ENCODE assay signal across 21 mouse cellular contexts in genomic region chr7:141344787-141345186, GRCm38 (mm10). TPM values are rescaled to one million over a fixed set of nuclear protein-coding genes. Genes with fewer than 3 reads are reported as not detected.
A peak's percentile ranks its signal among the peaks of the same experiment; 100 is the strongest.
DNase-seq lines count a peak whose midpoint lies in the region; ATAC-seq and TF ChIP-seq lines count a peak whose summit lies in the region.
"Had no signal": no experiment of that assay in that cellular context is flagged by ENCODE, and none has a peak within 500 bp of the region (broad histone marks: within the 10 kb centered on the region; RNA-seq: fewer than 3 reads in every experiment).

No protein-coding gene starts in this region.

- H3K4me3 ChIP-seq in CH12.LX (replicated peaks in 1 of 3; ENCODE audit: low read depth in 2 of 3, low read length in 2 of 3, poor library complexity in 1 of 3), result no peak overlapping the region
- no peak overlapping the region for H3K4me3 ChIP-seq in midbrain, embryonic 14.5 days (replicated peaks; ENCODE audit: low read depth, low read length)
- H3K4me3 ChIP-seq: embryonic facial prominence, embryonic 13.5 days; forebrain, embryonic 12.5 days; heart, embryonic 10.5 days; hindbrain, embryonic 13.5 days had no signal

- peaks cover 0 to 5% of the 10 kb centered on the region in 2 experiments; a peak in 1 of 4 replicates for H3K4me1 ChIP-seq in CH12.LX (ENCODE audit: control insufficient read depth in 1 of 2, insufficient read depth in 2 of 2)
- no peaks in the 10 kb centered on the region for H3K4me1 ChIP-seq in midbrain, embryonic 14.5 days (ENCODE audit: control insufficient read depth, insufficient read depth, low read length)
- H3K4me1 ChIP-seq: forebrain, embryonic 12.5 days; hindbrain, embryonic 13.5 days had no signal

- in situ Hi-C loops in CH12.LX (cut with MboI; ENCODE audit: low pct_ligation_motif_present, low pct_unique_long_range_greater_than_20kb, low sequenced_read_pairs), result no loop called here

- TF ChIP-seq EP300 in CH12.LX (IDR thresholded peaks at IDR 0.05; ENCODE audit: low read length), result peak; percentile 28; the same call in 1 of the 2 replicates

- TF ChIP-seq CTCF in CH12.LX (conservative IDR thresholded peaks at IDR 0.05 in 1 of 2, IDR thresholded peaks at IDR 0.05 in 1 of 2; ENCODE audit: low read depth in 2 of 2, low read length in 2 of 2), result no peak

- WGBS in midbrain, embryonic 14.5 days, result 94% methylated on average over 5 of the region's 5 CpGs

- TF ChIP-seq RAD21 in CH12.LX (IDR thresholded peaks at IDR 0.05; ENCODE audit: low read depth, low read length), result no peak

- dilution Hi-C loops in CH12.LX (cut with MboI; ENCODE audit: extremely low pct_ligation_motif_present, extremely low pct_unique_long_range_greater_than_20kb, low sequenced_read_pairs), result no loop called here

- H3K9me3 ChIP-seq in CH12.LX (replicated peaks; ENCODE audit: low read length), result no peaks in the 10 kb centered on the region
- no peaks in the 10 kb centered on the region for H3K9me3 ChIP-seq in midbrain, embryonic 14.5 days (ENCODE audit: control insufficient read depth, low read length)
- H3K9me3 ChIP-seq: embryonic facial prominence, embryonic 13.5 days; forebrain, embryonic 12.5 days; heart, embryonic 10.5 days; hindbrain, embryonic 13.5 days had no signal

- H3K4me2 ChIP-seq in CH12.LX (ENCODE audit: insufficient read depth, low read depth, poor library complexity, severe bottlenecking), result no peak overlapping the region
- H3K4me2 ChIP-seq in midbrain, embryonic 14.5 days (ENCODE audit: low read length), result no peak overlapping the region
- H3K4me2 ChIP-seq: embryonic facial prominence, embryonic 13.5 days; forebrain, embryonic 12.5 days; hindbrain, embryonic 13.5 days had no signal

- no peak for ATAC-seq in midbrain, embryonic 14.5 days (ENCODE audit: low FRiP score, low TSS enrichment)
- ATAC-seq: forebrain, embryonic 16.5 days; hindbrain, postnatal 0 days had no signal

- no peaks in the 10 kb centered on the region for H3K36me3 ChIP-seq in CH12.LX (replicated peaks in 1 of 2; ENCODE audit: control insufficient read depth in 1 of 2, insufficient read depth in 1 of 2, low read length in 1 of 2)
- H3K36me3 ChIP-seq in midbrain, embryonic 14.5 days (ENCODE audit: control insufficient read depth, insufficient read depth, low read length), result no peaks in the 10 kb centered on the region
- H3K36me3 ChIP-seq: embryonic facial prominence, embryonic 13.5 days; forebrain, embryonic 12.5 days; heart, embryonic 10.5 days; hindbrain, embryonic 13.5 days had no signal

- no peak for TF ChIP-seq POLR2A in CH12.LX (IDR thresholded peaks at IDR 0.05; ENCODE audit: low read depth, low read length)

- peaks cover 3% of the 10 kb centered on the region for H3K27me3 ChIP-seq in CH12.LX (replicated peaks)
- H3K27me3 ChIP-seq in midbrain, embryonic 14.5 days (ENCODE audit: control insufficient read depth, insufficient read depth, low read length), result no peaks in the 10 kb centered on the region
- H3K27me3 ChIP-seq: embryonic facial prominence, embryonic 13.5 days had no signal

- H3K9ac ChIP-seq in CH12.LX (ENCODE audit: insufficient read depth, low read depth), result no peak overlapping the region
- no peak overlapping the region for H3K9ac ChIP-seq in midbrain, embryonic 14.5 days (replicated peaks; ENCODE audit: low read length)
- H3K9ac ChIP-seq: embryonic facial prominence, embryonic 13.5 days; forebrain, embryonic 12.5 days; hindbrain, embryonic 13.5 days had no signal

- no peaks in the 10 kb centered on the region for H3K79me2 ChIP-seq in CH12.LX (replicated peaks; ENCODE audit: control insufficient read depth, extremely low read depth, insufficient read depth, poor library complexity, severe bottlenecking)

- DNase-seq in CD4-positive helper T cell, adult 2 months (ENCODE audit: low read depth, low spot score), result peak; percentile 78
- DNase-seq in CH12.LX (ENCODE audit: extremely low read depth), result no peak
- DNase-seq in induced T-regulatory cell, adult 2 months (ENCODE audit: low read depth), result peak; percentile 79
- no peak for DNase-seq in thymus, postnatal 25 days
- DNase-seq in urinary bladder, postnatal 36 days (ENCODE audit: low spot score in 2 of 2), result no peak
- no peak for DNase-seq in midbrain, embryonic 14.5 days
- DNase-seq: adrenal gland, postnatal 10 days; cerebellum, adult 11 months; cerebellum, adult 8-10 months; cerebellum, postnatal 25 days; gastrocnemius, postnatal 10 days; heart, adult 18-20 months; heart, postnatal 10 days had no signal

- no peak overlapping the region for H3K27ac ChIP-seq in CH12.LX (ENCODE audit: insufficient read depth, low read depth)
- no peak overlapping the region for H3K27ac ChIP-seq in midbrain, embryonic 14.5 days (replicated peaks; ENCODE audit: low read depth, low read length)
- H3K27ac ChIP-seq: embryonic facial prominence, embryonic 13.5 days; forebrain, embryonic 12.5 days; heart, embryonic 10.5 days; hindbrain, embryonic 13.5 days; hindbrain, postnatal 0 days had no signal

TF ChIP-seq in CH12.LX, 34 proteins besides CTCF, POLR2A, EP300 and RAD21:
- TF ChIP-seq JUN (IDR thresholded peaks at IDR 0.05; ENCODE audit: insufficient read depth, low read depth, low read length) (no peak), CHD2 (IDR thresholded peaks at IDR 0.05; ENCODE audit: low read length) (no peak), IRF4 (IDR thresholded peaks at IDR 0.05; ENCODE audit: low read depth, low read length) (peak; percentile 46; the same call in 1 of the 2 replicates), PAX5 (IDR thresholded peaks at IDR 0.05; ENCODE audit: low read length) (no peak)

RNA-seq across cellular contexts. Expression of gene Eps8l2, which starts 6.1 kb away (rescaled TPM):
- total RNA-seq in CH12.LX (2012; rRNA removed), result 0.50 and 1.1 TPM in 2 replicates
- total RNA-seq in CH12.LX (2014; rRNA removed), result not detected in 2 replicates
- polyA plus RNA-seq in CH12.LX (2012; ENCODE audit: insufficient read length, low read depth), result 0.51 and 0.91 TPM in 2 replicates
- 0.19 and 0.50 TPM in 2 replicates for polyA plus RNA-seq in midbrain, embryonic 14.5 days (2014; fragmentation: Nextera tagmentation; extraction: Ambion mirVana)

RNA-seq across cellular contexts. Expression of gene Tmem80, which starts 17.2 kb away (rescaled TPM):
- total RNA-seq in CH12.LX (2012; rRNA removed) (7.4 and 8.5 TPM in 2 replicates), CH12.LX (2014; rRNA removed) (6.4 and 8.3 TPM in 2 replicates)
- 8.2 and 9.9 TPM in 2 replicates for polyA plus RNA-seq in CH12.LX (2012; ENCODE audit: insufficient read length, low read depth)
- polyA plus RNA-seq in midbrain, embryonic 14.5 days (2014; fragmentation: Nextera tagmentation; extraction: Ambion mirVana), result 38.6 and 48.9 TPM in 2 replicates

RNA-seq across cellular contexts. Expression of gene Deaf1, which starts 17.3 kb away (rescaled TPM):
- total RNA-seq in CH12.LX (2012; rRNA removed) (10.0 and 10.7 TPM in 2 replicates), CH12.LX (2014; rRNA removed) (3.5 and 5.7 TPM in 2 replicates)
- polyA plus RNA-seq in CH12.LX (2012; ENCODE audit: insufficient read length, low read depth), result 31.6 and 37.7 TPM in 2 replicates
- 180 and 207 TPM in 2 replicates for polyA plus RNA-seq in midbrain, embryonic 14.5 days (2014; fragmentation: Nextera tagmentation; extraction: Ambion mirVana)

RNA-seq across cellular contexts. Expression of gene Taldo1, which starts 47.2 kb away (rescaled TPM):
- 188 and 205 TPM in 2 replicates for total RNA-seq in CH12.LX (2012; rRNA removed)
- 228 and 237 TPM in 2 replicates for total RNA-seq in CH12.LX (2014; rRNA removed)
- polyA plus RNA-seq in CH12.LX (2012; ENCODE audit: insufficient read length, low read depth), result 124 and 129 TPM in 2 replicates
- polyA plus RNA-seq in midbrain, embryonic 14.5 days (2014; fragmentation: Nextera tagmentation; extraction: Ambion mirVana), result 312 and 318 TPM in 2 replicates

RNA-seq across cellular contexts. Expression of gene Drd4, which starts 53.0 kb away (rescaled TPM):
- total RNA-seq in CH12.LX (2012; rRNA removed), result not detected in 2 replicates
- total RNA-seq in CH12.LX (2014; rRNA removed), result not detected in 2 replicates
- not detected in 2 replicates for polyA plus RNA-seq in CH12.LX (2012; ENCODE audit: insufficient read length, low read depth)
- 0.53 and 0.54 TPM in 2 replicates for polyA plus RNA-seq in midbrain, embryonic 14.5 days (2014; fragmentation: Nextera tagmentation; extraction: Ambion mirVana)
- total RNA-seq: heart, adult 18-20 months; heart, postnatal 10 days; hematopoietic stem cell, adult 5-6 weeks had no signal
- polyA plus RNA-seq: heart, embryonic 14.5 days had no signal

Comparison
In these comparisons a context has a peak if more than half of its experiments do, and no peak if none do; other contexts are left out.
1. DNase-seq: peak in CD4-positive helper T cell, adult 2 months (single experiment) and induced T-regulatory cell, adult 2 months (single experiment); none in CH12.LX (single experiment), thymus, postnatal 25 days (single experiment), urinary bladder, postnatal 36 days (0 of 2) and midbrain, embryonic 14.5 days (single experiment).